7 mouse cellular contexts compared by ENCODE assay signal in the genomic region with DNA sequence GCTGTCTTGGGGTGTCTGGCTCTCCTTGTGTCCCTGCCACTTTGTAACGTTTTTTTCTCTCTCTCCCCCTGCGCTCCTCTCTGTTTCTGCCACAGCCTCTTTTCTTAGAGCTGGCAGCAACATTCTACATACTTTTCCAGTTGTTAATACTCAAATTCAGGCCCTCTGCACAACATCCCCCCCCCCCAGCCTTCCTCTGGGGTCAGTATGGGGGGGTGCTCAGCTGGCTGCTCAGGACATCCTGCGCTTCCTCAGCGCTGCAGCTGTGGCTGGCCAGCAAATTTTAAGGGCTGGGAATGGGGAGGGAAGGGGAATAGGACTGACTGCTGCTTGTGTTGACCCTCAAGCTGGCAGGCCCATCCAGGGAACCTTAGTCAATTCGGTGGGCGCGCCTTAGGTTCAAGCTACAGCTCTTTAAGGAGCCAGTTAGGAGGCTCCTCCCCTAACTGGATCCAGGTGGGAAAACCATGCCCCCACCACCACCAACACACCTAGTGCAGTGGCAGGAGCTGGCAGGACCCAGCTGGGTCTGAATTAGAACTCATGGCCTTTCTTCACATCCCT. TPM values are rescaled to one million over a fixed set of nuclear protein-coding genes. Genes with fewer than 3 reads are reported as not detected.
DNase-seq lines count a peak whose midpoint lies in the region; ATAC-seq and TF ChIP-seq lines count a peak whose summit lies in the region.

No protein-coding gene starts in this region.

- no peak overlapping the region for H3K4me3 ChIP-seq in liver, embryonic 12.5 days
- H3K4me3 ChIP-seq in thymus, adult 2 months (ENCODE audit: control insufficient read depth, insufficient read depth, low read length): no peak overlapping the region

- H3K27ac ChIP-seq in liver, embryonic 12.5 days: peak overlapping the region; percentile 95
- H3K27ac ChIP-seq in thymus, adult 2 months (ENCODE audit: control insufficient read depth, insufficient read depth, low read length): no peak overlapping the region

- H3K4me2 ChIP-seq in liver, embryonic 12.5 days: peak overlapping the region; percentile 99

- peaks cover 93% of the 10 kb centered on the region for H3K4me1 ChIP-seq in liver, embryonic 12.5 days
- peaks cover 71% of the 10 kb centered on the region for H3K4me1 ChIP-seq in thymus, adult 2 months (replicated peaks; ENCODE audit: control insufficient read depth, insufficient read depth, low read length)

- peaks cover 5% of the 10 kb centered on the region; the same call in 1 of the 2 replicates for H3K36me3 ChIP-seq in liver, embryonic 12.5 days
- H3K36me3 ChIP-seq in thymus, adult 2 months (ENCODE audit: control insufficient read depth, insufficient read depth, low read length): no peaks in the 10 kb centered on the region

- H3K9me3 ChIP-seq in liver, embryonic 12.5 days (replicated peaks): no peaks in the 10 kb centered on the region

- no peak for TF ChIP-seq POLR2A in thymus, adult 2 months (IDR thresholded peaks at IDR 0.05; ENCODE audit: control insufficient read depth, extremely low read depth, insufficient read depth, low read length, poor library complexity)

- intact Hi-C loops in heart, postnatal 10 days (cut with DNase I): loop anchor here (2.0 kb wide), 1 partner anchor 26 kb away; no protein-coding TSS in a partner anchor

- H3K27me3 ChIP-seq in liver, embryonic 12.5 days (replicated peaks): no peaks in the 10 kb centered on the region
- no peaks in the 10 kb centered on the region for H3K27me3 ChIP-seq in thymus, adult 2 months (ENCODE audit: control insufficient read depth, insufficient read depth, low read length)

- DNase-seq in testis, postnatal 14 days (ENCODE audit: low spot score): peak; percentile 58
- no peak for DNase-seq in testis, postnatal 10 days (ENCODE audit: low spot score)
- DNase-seq in heart, postnatal 10 days: peak; percentile 54 to 57
- DNase-seq in thymus, adult 2 months: no peak
- DNase-seq in left cerebral cortex, adult 11 months (ENCODE audit: low spot score): no peak

- ATAC-seq in liver, embryonic 12.5 days: no peak
- no peak for ATAC-seq in erythroblast, adult 5-6 weeks (replicated peaks; ENCODE audit: low FRiP score, poor library complexity, severe bottlenecking)

- peak overlapping the region; percentile 55 for H3K9ac ChIP-seq in liver, embryonic 12.5 days

- 66% methylated on average over 7 of the region's 7 CpGs for WGBS in liver, embryonic 12.5 days (ENCODE audit: insufficient replicate concordance)
- WGBS in thymus, adult 2 months: 80% methylated on average over 7 of the region's 7 CpGs

- TF ChIP-seq CTCF in thymus, adult 2 months (IDR thresholded peaks at IDR 0.05; ENCODE audit: borderline replicate concordance, control insufficient read depth, extremely low read depth, insufficient read depth, low read length, poor library complexity): no peak

RNA-seq across cellular contexts. Expression of gene Thra, which starts 4.1 kb away (rescaled TPM):
- total RNA-seq in heart, postnatal 10 days (2021): 100 to 1,000 TPM; 172 to 190 TPM
- polyA plus RNA-seq in liver, embryonic 12.5 days (2016; fragmentation: Nextera tagmentation; extraction: Ambion mirVana): 13.0 and 13.3 TPM in 2 replicates
- 36.8 and 41.5 TPM in 2 replicates for polyA plus RNA-seq in thymus, adult 2 months (2012; rRNA removed)
- 1.9 and 5.0 TPM in 2 replicates for total RNA-seq in erythroblast, adult 5-6 weeks (2015; ENCODE audit: low replicate concordance)
- 4.3 and 8.1 TPM in 2 replicates for total RNA-seq in erythroblast, adult 5-6 weeks (2017; ENCODE audit: low replicate concordance)

RNA-seq across cellular contexts. Expression of gene Med24, which starts 15.3 kb away (rescaled TPM):
- 10 to 100 TPM; 44.9 to 52.1 TPM for total RNA-seq in heart, postnatal 10 days (2021)
- 42.0 and 43.7 TPM in 2 replicates for polyA plus RNA-seq in liver, embryonic 12.5 days (2016; fragmentation: Nextera tagmentation; extraction: Ambion mirVana)
- polyA plus RNA-seq in thymus, adult 2 months (2012; rRNA removed): 179 and 196 TPM in 2 replicates
- 8.8 and 17.3 TPM in 2 replicates for total RNA-seq in erythroblast, adult 5-6 weeks (2015; ENCODE audit: low replicate concordance)
- 10.3 and 17.6 TPM in 2 replicates for total RNA-seq in erythroblast, adult 5-6 weeks (2017; ENCODE audit: low replicate concordance)

RNA-seq across cellular contexts. Expression of gene Nr1d1, which starts 30.6 kb away (rescaled TPM):
- 10 to 100 TPM; 31.1 to 32.7 TPM for total RNA-seq in heart, postnatal 10 days (2021)
- 1.3 and 1.4 TPM in 2 replicates for polyA plus RNA-seq in liver, embryonic 12.5 days (2016; fragmentation: Nextera tagmentation; extraction: Ambion mirVana)
- 34.4 and 37.7 TPM in 2 replicates for polyA plus RNA-seq in thymus, adult 2 months (2012; rRNA removed)
- not detected in 2 replicates for total RNA-seq in erythroblast, adult 5-6 weeks (2015; ENCODE audit: low replicate concordance)
- total RNA-seq in erythroblast, adult 5-6 weeks (2017; ENCODE audit: low replicate concordance): 0.26 and 0.42 TPM in 2 replicates

RNA-seq across cellular contexts. Expression of gene Csf3, which starts 43.5 kb away (rescaled TPM):
- total RNA-seq in heart, postnatal 10 days (2021): not detected
- not detected in 2 replicates for polyA plus RNA-seq in liver, embryonic 12.5 days (2016; fragmentation: Nextera tagmentation; extraction: Ambion mirVana)
- polyA plus RNA-seq in thymus, adult 2 months (2012; rRNA removed): 0.14 and 0.22 TPM in 2 replicates
- total RNA-seq in erythroblast, adult 5-6 weeks (2015; ENCODE audit: low replicate concordance): not detected in 2 replicates
- not detected in 2 replicates for total RNA-seq in erythroblast, adult 5-6 weeks (2017; ENCODE audit: low replicate concordance)

RNA-seq across cellular contexts. Expression of gene Msl1, which starts 50.8 kb away (rescaled TPM):
- total RNA-seq in heart, postnatal 10 days (2021): 10 to 100 TPM; 70.3 to 83.4 TPM
- 11.5 and 11.7 TPM in 2 replicates for polyA plus RNA-seq in liver, embryonic 12.5 days (2016; fragmentation: Nextera tagmentation; extraction: Ambion mirVana)
- polyA plus RNA-seq in thymus, adult 2 months (2012; rRNA removed): 50.3 and 66.0 TPM in 2 replicates
- 30.3 and 42.7 TPM in 2 replicates for total RNA-seq in erythroblast, adult 5-6 weeks (2015; ENCODE audit: low replicate concordance)
- 26.1 and 26.3 TPM in 2 replicates for total RNA-seq in erythroblast, adult 5-6 weeks (2017; ENCODE audit: low replicate concordance)

Comparison
In these comparisons a context has a peak if more than half of its experiments do, and no peak if none do; other contexts are left out.
1. DNase-seq: peak in testis, postnatal 14 days (single experiment) and heart, postnatal 10 days (2 of 2); none in testis, postnatal 10 days (single experiment), thymus, adult 2 months (single experiment) and left cerebral cortex, adult 11 months (single experiment).
2. RNA of gene Thra, which starts 4.1 kb away (total RNA-seq): 172 to 190 TPM in heart, postnatal 10 days; 1.9 to 8.1 TPM in erythroblast, adult 5-6 weeks; every median in the first group is over 10 times any median in the second.
3. RNA of gene Nr1d1, which starts 30.6 kb away (total RNA-seq): 31.1 to 32.7 TPM in heart, postnatal 10 days; 0.26 to 0.42 TPM in erythroblast, adult 5-6 weeks; every median in the first group is over 10 times any median in the second.